Mouse (Mus musculus) limb, embryonic 15.5 days (tissue): Measurements from ENCODE around the gene Nedd9. TPM values are rescaled to one million over a fixed set of nuclear protein-coding genes. Genes with fewer than 3 reads are reported as not detected.

Experiments used
- ATAC-seq: fragments of 200-750 bp; cut with Nextera tagmentation; 2 replicates; pipeline ENCODE4 v1.8.0; 2017; ENCODE audit warnings: low read depth, moderate TSS enrichment; ENCODE audit not compliant: insufficient number of reproducible peaks, low FRiP score, low TSS enrichment
- H3K27ac ChIP-seq: fragments of 300-500 bp; sonication (generic); 2 replicates; pipeline ENCODE4 v1.5.1; 2015; ENCODE audit warnings: moderate library complexity, mild to moderate bottlenecking, inconsistent platforms
- H3K27me3 ChIP-seq: fragments of 300-500 bp; sonication (generic); 2 replicates; pipeline ENCODE4 v1.6.1; 2015; ENCODE audit warnings: inconsistent platforms
- H3K36me3 ChIP-seq: fragments of 300-500 bp; sonication (generic); 2 replicates; pipeline ENCODE4 v1.6.1; 2015; ENCODE audit warnings: inconsistent platforms
- H3K4me1 ChIP-seq: fragments of 300-500 bp; sonication (generic); 2 replicates; pipeline ENCODE4 v1.6.1; 2015; ENCODE audit warnings: inconsistent platforms
- H3K4me2 ChIP-seq: fragments of 300-500 bp; sonication (generic); 2 replicates; pipeline ENCODE4 v1.6.1; 2015; ENCODE audit warnings: mild to moderate bottlenecking, inconsistent platforms
- H3K4me3 ChIP-seq: fragments of 300-500 bp; sonication (generic); 2 replicates; pipeline ENCODE4 v1.5.1; 2015; ENCODE audit warnings: mild to moderate bottlenecking, inconsistent platforms
- H3K9ac ChIP-seq: fragments of 300-500 bp; sonication (generic); 2 replicates; pipeline ENCODE4 v1.6.1; 2015; ENCODE audit warnings: inconsistent platforms
- H3K9me3 ChIP-seq: fragments of 300-500 bp; sonication (generic); 2 replicates; pipeline ENCODE4 v1.6.1; 2016; ENCODE audit warnings: inconsistent platforms
- WGBS: fragments of 180-500 bp; shearing (Covaris S2); methylation state at CpG from one replicate; pipeline ENCODE4 v1.1.7; 2015; 5-methylcytosine and 5-hydroxymethylcytosine counted together
- polyA plus RNA-seq: library from polyadenylated mRNA; unstranded; fragments of >200 nt; fragmentation: Nextera tagmentation; extraction: Ambion mirVana; gene quantifications from 2 replicates; pipeline ENCODE4 v1.2.1, GENCODE M21; 2015

Gene Nedd9
- polyA plus RNA-seq, 1 experiment from 2014 or later, result 40.1 TPM

- Histone ChIP-seq H3K9me3 (no peaks in the 10 kb centered on the region), H3K4me3 (no peak overlapping the region), H3K36me3 (no peaks in the 10 kb centered on the region), H3K4me2 (no peak overlapping the region), H3K27me3 (no peaks in the 10 kb centered on the region), H3K9ac (no peak overlapping the region), H3K27ac (no peak overlapping the region), H3K4me1 (peaks cover 8% of the 10 kb centered on the region)
- 33% methylated on average over 6 of the region's 6 CpGs for WGBS
- no peak for ATAC-seq
Observed at GRCm38 (mm10) chr13:41447209-41447608, 40.0 kb downstream of the Nedd9 start.

- WGBS, result 97% methylated on average over 1 of the region's 1 CpGs
Observed at GRCm38 (mm10) chr13:41446591-41446990, 40.6 kb downstream of the Nedd9 start.

GRCm38 (mm10) chr13:41445067-41445808, 41.9 kb downstream of the Nedd9 start:
- Histone ChIP-seq H3K4me1 (peaks cover 5% of the 10 kb centered on the region), H3K36me3 (no peaks in the 10 kb centered on the region), H3K4me2 (no peak overlapping the region), H3K9ac (no peak overlapping the region), H3K27me3 (no peaks in the 10 kb centered on the region), H3K4me3 (no peak overlapping the region), H3K9me3 (no peaks in the 10 kb centered on the region), H3K27ac (no peak overlapping the region)
- no peak for ATAC-seq
- WGBS, result 78% methylated on average over 3 of the region's 3 CpGs

More at GRCm38 (mm10) chr13:41446591-41446990, 40.6 kb downstream of the Nedd9 start:
- Histone ChIP-seq H3K9ac (no peak overlapping the region), H3K4me1 (peaks cover 8% of the 10 kb centered on the region), H3K27me3 (no peaks in the 10 kb centered on the region), H3K4me3 (no peak overlapping the region), H3K27ac (no peak overlapping the region), H3K36me3 (no peaks in the 10 kb centered on the region), H3K9me3 (no peaks in the 10 kb centered on the region), H3K4me2 (no peak overlapping the region)
- no peak for ATAC-seq

GRCm38 (mm10) chr13:41444230-41444629, 42.9 kb downstream of the Nedd9 start:
- no peak overlapping the region for H3K9ac ChIP-seq
- no peak overlapping the region for H3K4me2 ChIP-seq
- no peaks in the 10 kb centered on the region for H3K36me3 ChIP-seq
- H3K4me3 ChIP-seq, result no peak overlapping the region
- no peaks in the 10 kb centered on the region for H3K27me3 ChIP-seq
- peaks cover 5% of the 10 kb centered on the region for H3K4me1 ChIP-seq
- H3K9me3 ChIP-seq, result no peaks in the 10 kb centered on the region
- ATAC-seq, result no peak
- 89% methylated on average over 6 of the region's 6 CpGs for WGBS
- H3K27ac ChIP-seq, result no peak overlapping the region

- no peak overlapping the region for H3K4me3 ChIP-seq
- no peaks in the 10 kb centered on the region for H3K27me3 ChIP-seq
- 88% methylated on average over 4 of the region's 4 CpGs for WGBS
- no peaks in the 10 kb centered on the region for H3K9me3 ChIP-seq
- no peak overlapping the region for H3K9ac ChIP-seq
- no peak overlapping the region for H3K27ac ChIP-seq
- no peaks in the 10 kb centered on the region for H3K36me3 ChIP-seq
- ATAC-seq, result no peak
- H3K4me2 ChIP-seq, result no peak overlapping the region
- peaks cover under 1% of the 10 kb centered on the region; the same call in 1 of the 2 replicates for H3K4me1 ChIP-seq
Observed at GRCm38 (mm10) chr13:41442145-41442544, 45.0 kb downstream of the Nedd9 start.

GRCm38 (mm10) chr13:41440205-41440604, 47.0 kb downstream of the Nedd9 start:
- no peaks in the 10 kb centered on the region for H3K4me1 ChIP-seq
- H3K4me2 ChIP-seq, result no peak overlapping the region
- no peaks in the 10 kb centered on the region for H3K27me3 ChIP-seq
- no peaks in the 10 kb centered on the region for H3K36me3 ChIP-seq
- H3K27ac ChIP-seq, result no peak overlapping the region
- ATAC-seq, result no peak
- no peak overlapping the region for H3K4me3 ChIP-seq
- 87% methylated on average over 1 of the region's 1 CpGs for WGBS
- no peak overlapping the region for H3K9ac ChIP-seq
- no peaks in the 10 kb centered on the region for H3K9me3 ChIP-seq

GRCm38 (mm10) chr13:41437390-41437789, 49.8 kb downstream of the Nedd9 start:
- 88% methylated on average over 2 of the region's 2 CpGs for WGBS

GRCm38 (mm10) chr13:41436731-41437130, 50.4 kb downstream of the Nedd9 start:
- Histone ChIP-seq H3K27ac (no peak overlapping the region), H3K36me3 (no peaks in the 10 kb centered on the region), H3K27me3 (no peaks in the 10 kb centered on the region), H3K4me3 (no peak overlapping the region), H3K4me2 (no peak overlapping the region), H3K9me3 (no peaks in the 10 kb centered on the region), H3K4me1 (no peaks in the 10 kb centered on the region), H3K9ac (no peak overlapping the region)
- ATAC-seq, result no peak
- WGBS, result 59% methylated on average over 5 of the region's 5 CpGs

More at GRCm38 (mm10) chr13:41437390-41437789, 49.8 kb downstream of the Nedd9 start:
- Histone ChIP-seq H3K4me2 (no peak overlapping the region), H3K9me3 (no peaks in the 10 kb centered on the region), H3K27ac (no peak overlapping the region), H3K9ac (no peak overlapping the region), H3K4me1 (no peaks in the 10 kb centered on the region), H3K4me3 (no peak overlapping the region), H3K36me3 (no peaks in the 10 kb centered on the region), H3K27me3 (no peaks in the 10 kb centered on the region)
- no peak for ATAC-seq

- ATAC-seq, result no peak
- Histone ChIP-seq H3K4me2 (no peak overlapping the region), H3K27ac (no peak overlapping the region), H3K36me3 (no peaks in the 10 kb centered on the region), H3K4me1 (no peaks in the 10 kb centered on the region), H3K27me3 (no peaks in the 10 kb centered on the region), H3K9me3 (no peaks in the 10 kb centered on the region), H3K9ac (no peak overlapping the region), H3K4me3 (no peak overlapping the region)
- 83% methylated on average over 6 of the region's 6 CpGs for WGBS
Observed at GRCm38 (mm10) chr13:41433201-41433600, 54.0 kb downstream of the Nedd9 start.

- WGBS, result 55% methylated on average over 3 of the region's 3 CpGs
- H3K9ac ChIP-seq, result no peak overlapping the region
- no peak overlapping the region for H3K27ac ChIP-seq
- H3K36me3 ChIP-seq, result no peaks in the 10 kb centered on the region
- H3K4me2 ChIP-seq, result no peak overlapping the region
- no peak for ATAC-seq
- no peaks in the 10 kb centered on the region for H3K4me1 ChIP-seq
- H3K27me3 ChIP-seq, result no peaks in the 10 kb centered on the region
- no peaks in the 10 kb centered on the region for H3K9me3 ChIP-seq
- H3K4me3 ChIP-seq, result no peak overlapping the region
Observed at GRCm38 (mm10) chr13:41431795-41432194, 55.4 kb downstream of the Nedd9 start.

- no peak overlapping the region for H3K4me3 ChIP-seq
- no peak overlapping the region for H3K9ac ChIP-seq
- peaks cover 16% of the 10 kb centered on the region for H3K4me1 ChIP-seq
- 70% methylated on average over 3 of the region's 3 CpGs for whole genome bisulfite sequencing
- no peak overlapping the region for H3K27ac ChIP-seq
- no peak for ATAC-seq
- H3K27me3 ChIP-seq, result no peaks in the 10 kb centered on the region
- H3K4me2 ChIP-seq, result no peak overlapping the region
- no peaks in the 10 kb centered on the region for H3K36me3 ChIP-seq
- no peaks in the 10 kb centered on the region for H3K9me3 ChIP-seq
Observed at GRCm38 (mm10) chr13:41427046-41427445, 60.1 kb downstream of the Nedd9 start.

- ATAC-seq, result no peak
Observed at GRCm38 (mm10) chr13:41423463-41424074, 63.6 kb downstream of the Nedd9 start.

More at GRCm38 (mm10) chr13:41423463-41424074, 63.6 kb downstream of the Nedd9 start:
- no peaks in the 10 kb centered on the region for H3K36me3 ChIP-seq
- no peak overlapping the region for H3K9ac ChIP-seq
- H3K27me3 ChIP-seq, result no peaks in the 10 kb centered on the region
- H3K4me2 ChIP-seq, result no peak overlapping the region
- peaks cover 17% of the 10 kb centered on the region for H3K4me1 ChIP-seq
- no peak overlapping the region for H3K4me3 ChIP-seq
- peak overlapping the region; percentile 38; the same call in 1 of the 2 replicates for H3K27ac ChIP-seq
- no peaks in the 10 kb centered on the region for H3K9me3 ChIP-seq
- 59% methylated on average over 10 of the region's 10 CpGs for WGBS
